Mouse (Mus musculus) kidney, embryonic 14.5 days (tissue): ENCODE data around the gene Akna. TPM values are rescaled to one million over a fixed set of nuclear protein-coding genes. Genes with fewer than 3 reads are reported as not detected.

Experiments used
- ATAC-seq: fragments of 200-750 bp; cut with Nextera tagmentation; 2 replicates; pipeline ENCODE4 v1.8.0; 2017; ENCODE audit warnings: moderate number of reproducible peaks, mild to moderate bottlenecking, moderate TSS enrichment, moderate library complexity; ENCODE audit not compliant: low FRiP score, low TSS enrichment
- H3K27ac ChIP-seq: fragments of 300-500 bp; sonication (generic); 2 replicates; pipeline ENCODE4 v1.5.1; 2014; ENCODE audit warnings: low read depth, mild to moderate bottlenecking, low read length, moderate library complexity, mixed read lengths
- H3K27me3 ChIP-seq: fragments of 300-500 bp; sonication (generic); 2 replicates; pipeline ENCODE4 v1.6.1; 2014; ENCODE audit warnings: mild to moderate bottlenecking, low read length; ENCODE audit not compliant: control insufficient read depth, insufficient read depth
- H3K36me3 ChIP-seq: fragments of 300-500 bp; sonication (generic); 2 replicates; pipeline ENCODE4 v1.6.1; 2014; ENCODE audit warnings: low read length, mixed read lengths; ENCODE audit not compliant: control insufficient read depth, insufficient read depth
- H3K4me1 ChIP-seq: fragments of 300-500 bp; sonication (generic); 2 replicates; pipeline ENCODE4 v1.6.1; 2014; ENCODE audit warnings: low read length, mixed read lengths; ENCODE audit not compliant: control insufficient read depth, insufficient read depth
- H3K4me2 ChIP-seq: fragments of 300-500 bp; sonication (generic); replicated peaks from 2 replicates; pipeline ENCODE4 v1.6.1; 2014; ENCODE audit warnings: low read depth, mild to moderate bottlenecking, low read length
- H3K4me3 ChIP-seq: fragments of 300-500 bp; sonication (generic); 2 replicates; pipeline ENCODE4 v1.5.1; 2014; ENCODE audit warnings: mild to moderate bottlenecking, low read length
- H3K9ac ChIP-seq: fragments of 300-500 bp; sonication (generic); 2 replicates; pipeline ENCODE4 v1.6.1; 2014; ENCODE audit warnings: low read depth, mild to moderate bottlenecking, low read length, moderate library complexity
- H3K9me3 ChIP-seq: fragments of 300-500 bp; sonication (generic); 2 replicates; pipeline ENCODE4 v1.6.1; 2016; ENCODE audit warnings: low read length; ENCODE audit not compliant: control insufficient read depth
- WGBS: fragments of 180-500 bp; shearing (Covaris S2); extraction: QIAGEN DNeasy Blood & Tissue Kit; methylation state at CpG from one replicate; pipeline ENCODE4 v1.1.7; 2014; 5-methylcytosine and 5-hydroxymethylcytosine counted together
- polyA plus RNA-seq: library from polyadenylated mRNA; unstranded; fragments of >200 nt; fragmentation: Nextera tagmentation; extraction: Ambion mirVana; gene quantifications from 2 replicates; pipeline ENCODE4 v1.2.1, GENCODE M21; 2014

Akna gene
- polyA plus RNA-seq, 1 experiment from 2014 or later: 7.3 TPM

DNA sequence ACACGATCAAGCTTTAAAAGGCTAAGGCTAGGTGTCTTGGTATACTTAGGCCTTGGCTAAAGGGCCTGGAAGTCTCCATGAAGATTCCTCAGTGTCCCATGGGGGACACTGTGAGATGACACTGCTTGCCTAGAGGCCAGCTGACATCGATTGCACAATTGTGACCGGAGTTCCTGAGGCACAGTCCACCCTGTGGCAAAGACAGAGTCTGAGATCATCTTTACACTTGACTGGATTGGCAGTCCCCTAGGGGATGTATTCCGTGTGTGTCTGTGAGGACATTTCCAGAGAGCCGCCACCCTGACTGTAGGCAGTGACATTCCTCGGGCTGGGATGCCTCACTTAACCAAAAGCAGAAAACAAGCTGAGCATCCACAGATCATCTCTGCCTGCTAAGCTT lies 43.3 kb downstream of the Akna start:
- H3K36me3 ChIP-seq: no peaks in the 10 kb centered on the region
- no peaks in the 10 kb centered on the region for H3K4me1 ChIP-seq
- no peak overlapping the region for H3K9ac ChIP-seq
- H3K27ac ChIP-seq: no peak overlapping the region
- no peaks in the 10 kb centered on the region for H3K9me3 ChIP-seq
- ATAC-seq: no peak
- no peaks in the 10 kb centered on the region for H3K27me3 ChIP-seq
- H3K4me3 ChIP-seq: no peak overlapping the region
- no peak overlapping the region for H3K4me2 ChIP-seq
- 74% methylated on average over 6 of the region's 6 CpGs for WGBS

DNA sequence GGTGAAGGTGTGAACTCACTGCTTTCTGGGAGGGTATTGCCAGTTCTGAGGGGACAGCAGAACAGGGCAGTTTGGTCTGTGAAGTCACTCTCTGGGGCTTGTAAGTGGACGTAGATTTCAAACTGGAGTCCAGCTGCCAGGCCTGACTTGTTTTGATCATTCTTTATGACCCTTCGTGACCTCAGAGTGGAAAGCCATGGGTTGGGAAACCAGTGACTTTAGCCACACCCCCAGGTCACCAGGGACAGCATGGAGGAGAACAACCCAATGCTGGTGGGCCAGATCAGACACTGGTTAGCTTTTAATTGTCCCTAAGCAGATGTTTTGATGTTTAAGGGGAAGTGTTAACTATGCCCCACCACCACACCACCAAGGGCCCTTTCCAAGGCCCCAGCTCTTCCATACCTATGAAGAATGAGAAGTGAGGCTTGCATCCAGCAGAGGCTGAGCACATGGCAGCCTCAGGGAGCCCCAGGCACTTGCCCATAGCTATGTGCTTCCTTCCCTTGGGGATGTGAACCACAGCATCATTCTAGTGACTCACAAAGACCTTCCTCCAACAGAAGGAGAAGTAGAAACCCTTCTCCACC lies 46.1 kb downstream of the Akna start:
- Histone ChIP-seq H3K9ac (no peak overlapping the region), H3K4me2 (no peak overlapping the region), H3K9me3 (no peaks in the 10 kb centered on the region), H3K36me3 (no peaks in the 10 kb centered on the region), H3K4me1 (no peaks in the 10 kb centered on the region), H3K27ac (no peak overlapping the region), H3K27me3 (no peaks in the 10 kb centered on the region), H3K4me3 (no peak overlapping the region)
- WGBS: 54% methylated on average over 2 of the region's 2 CpGs
- ATAC-seq: no peak

DNA sequence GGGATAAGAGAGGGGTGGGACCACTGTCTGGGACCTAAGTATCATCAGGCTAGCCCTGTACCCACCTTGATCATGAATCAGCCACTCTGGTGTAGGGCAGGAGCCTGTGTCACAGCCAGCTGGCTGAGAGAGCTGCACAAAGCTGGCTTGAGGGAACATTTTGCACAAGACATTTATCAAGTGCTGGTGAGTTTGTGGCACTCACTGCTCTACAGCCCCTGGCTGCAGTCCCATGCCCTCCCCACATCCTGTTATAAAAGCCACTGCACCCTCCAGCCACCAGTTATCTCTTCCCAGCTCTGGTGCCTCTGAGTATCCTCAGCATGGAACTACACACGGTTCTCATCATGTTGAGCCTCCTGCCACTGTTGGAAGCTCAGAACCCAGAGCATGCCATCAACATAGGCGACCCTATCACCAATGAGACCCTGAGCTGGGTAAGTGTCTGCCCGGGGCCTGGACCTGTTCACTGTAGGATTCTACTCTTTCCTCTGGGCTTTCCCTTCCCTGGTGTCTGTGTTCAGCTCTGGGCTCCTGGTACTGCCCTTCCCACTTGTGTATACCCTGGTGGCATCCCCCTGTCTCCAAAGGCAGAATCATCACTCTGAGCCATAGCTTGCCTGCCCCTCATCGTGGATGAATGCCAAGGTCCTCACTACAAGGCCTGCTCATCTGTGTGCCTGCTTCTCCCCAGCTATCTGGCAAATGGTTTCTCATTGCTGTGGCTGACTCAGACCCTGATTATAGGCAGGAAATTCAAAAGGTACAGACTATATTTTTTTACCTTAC lies 47.1 kb downstream of the Akna start, which contains the start of gene Orm3:
TSS of gene Orm3 (plus strand) at position 286 of the 789 bp plus-strand sequence.
- Histone ChIP-seq H3K9me3 (no peaks in the 10 kb centered on the region), H3K4me1 (no peaks in the 10 kb centered on the region), H3K27me3 (no peaks in the 10 kb centered on the region), H3K9ac (no peak within 1 kb of the TSS), H3K4me3 (no peak within 1 kb of the TSS), H3K36me3 (no peaks in the 10 kb centered on the region), H3K27ac (no peak within 1 kb of the TSS), H3K4me2 (no peak within 1 kb of the TSS)
- WGBS: 65% methylated on average over 4 of the region's 4 CpGs
- ATAC-seq: no peak

DNA sequence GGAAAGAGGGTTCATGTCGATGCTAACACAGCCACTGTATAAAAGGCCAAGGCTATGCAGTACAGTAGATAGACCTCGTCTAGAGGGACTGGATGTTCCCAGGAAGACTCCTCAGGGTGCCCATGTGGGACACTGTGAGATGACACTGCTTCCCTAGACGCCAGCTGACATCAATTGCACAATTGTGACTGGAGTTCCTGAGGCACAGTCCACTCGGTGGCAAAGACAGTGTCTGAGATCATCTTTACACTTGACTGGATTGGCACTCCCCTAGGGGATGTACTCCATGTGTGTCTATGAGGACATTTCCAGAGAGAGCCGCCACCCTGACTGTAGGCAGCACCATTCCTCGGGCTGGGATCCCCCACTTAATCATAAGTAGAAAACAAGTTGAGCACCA lies 54.6 kb downstream of the Akna start:
- WGBS: 68% methylated on average over 6 of the region's 6 CpGs
- no peaks in the 10 kb centered on the region for H3K4me1 ChIP-seq
- no peak overlapping the region for H3K27ac ChIP-seq
- H3K4me2 ChIP-seq: no peak overlapping the region
- H3K36me3 ChIP-seq: no peaks in the 10 kb centered on the region
- no peaks in the 10 kb centered on the region for H3K27me3 ChIP-seq
- ATAC-seq: no peak
- no peaks in the 10 kb centered on the region for H3K9me3 ChIP-seq
- no peak overlapping the region for H3K4me3 ChIP-seq
- H3K9ac ChIP-seq: no peak overlapping the region

DNA sequence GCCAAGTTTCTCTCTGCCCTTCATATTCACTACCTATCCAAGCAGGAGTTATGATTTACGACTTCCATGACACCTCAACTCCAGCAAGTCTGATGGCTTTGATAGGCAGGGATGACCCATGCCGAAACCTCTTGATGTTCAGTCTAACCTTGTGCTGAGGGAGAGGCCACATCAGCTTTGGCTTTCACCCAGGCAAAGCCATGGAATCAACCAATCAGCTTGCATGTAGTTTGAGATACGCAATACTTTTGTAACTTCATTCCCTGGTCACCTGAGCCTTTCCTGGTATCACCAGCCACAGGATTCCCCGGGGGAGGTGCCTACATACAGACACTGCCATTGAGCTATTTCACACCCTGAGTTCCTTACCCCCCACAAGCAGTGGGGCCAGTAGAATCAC lies 56.5 kb downstream of the Akna start:
- H3K4me2 ChIP-seq: no peak overlapping the region
- ATAC-seq: no peak
- no peak overlapping the region for H3K9ac ChIP-seq
- H3K4me1 ChIP-seq: no peaks in the 10 kb centered on the region
- H3K27ac ChIP-seq: no peak overlapping the region
- no peaks in the 10 kb centered on the region for H3K27me3 ChIP-seq
- H3K9me3 ChIP-seq: no peaks in the 10 kb centered on the region
- no peak overlapping the region for H3K4me3 ChIP-seq
- no peaks in the 10 kb centered on the region for H3K36me3 ChIP-seq
- WGBS: 83% methylated on average over 4 of the region's 4 CpGs

DNA sequence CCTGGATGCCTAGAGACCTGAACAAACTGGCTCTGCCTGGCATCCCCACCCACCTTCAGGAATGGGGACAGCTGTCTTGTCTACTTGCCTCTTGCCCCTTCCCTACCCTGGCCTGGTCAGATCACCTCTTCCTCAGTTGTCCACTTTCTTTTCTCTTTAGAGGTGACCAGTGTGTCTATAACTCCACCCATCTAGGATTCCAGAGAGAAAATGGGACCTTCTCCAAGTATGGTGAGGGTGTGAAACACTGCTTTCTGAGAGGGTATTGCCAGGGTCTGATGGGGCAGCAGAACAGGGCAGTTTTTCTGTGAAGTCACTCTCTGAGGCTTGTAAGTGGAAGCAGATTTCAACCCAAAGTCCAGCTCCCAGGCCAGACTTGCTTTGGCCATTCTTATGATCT lies 57.9 kb downstream of the Akna start:
- Histone ChIP-seq H3K27ac (no peak overlapping the region), H3K4me2 (no peak overlapping the region), H3K4me1 (no peaks in the 10 kb centered on the region), H3K4me3 (no peak overlapping the region), H3K9ac (no peak overlapping the region), H3K36me3 (no peaks in the 10 kb centered on the region), H3K27me3 (no peaks in the 10 kb centered on the region), H3K9me3 (no peaks in the 10 kb centered on the region)
- no peak for ATAC-seq

DNA sequence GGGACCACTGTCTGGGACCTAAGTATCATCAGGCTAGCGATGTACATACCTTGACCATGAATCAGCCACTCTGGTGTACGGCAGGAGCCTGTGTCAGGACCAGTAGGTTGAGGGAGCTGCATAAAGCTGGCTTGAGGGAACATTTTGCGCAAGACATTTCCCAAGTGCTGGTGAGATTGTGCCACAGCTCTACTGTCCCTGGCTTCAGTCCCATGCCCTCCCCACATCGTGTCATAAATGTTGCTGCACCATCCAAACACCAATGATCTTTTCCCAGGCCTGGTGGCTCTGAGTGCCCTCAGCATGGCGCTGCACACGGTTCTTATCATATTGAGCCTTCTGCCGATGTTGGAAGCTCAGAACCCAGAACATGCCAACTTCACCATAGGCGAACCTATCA lies 58.9 kb downstream of the Akna start, which contains the start of gene Orm1:
TSS of gene Orm1 (plus strand) at position 266 of the 400 bp plus-strand sequence.
- H3K27me3 ChIP-seq: no peaks in the 10 kb centered on the region
- H3K9ac ChIP-seq: no peak within 1 kb of the TSS
- H3K27ac ChIP-seq: no peak within 1 kb of the TSS
- 88% methylated on average over 8 of the region's 8 CpGs for WGBS
- H3K4me1 ChIP-seq: no peaks in the 10 kb centered on the region
- no peaks in the 10 kb centered on the region for H3K9me3 ChIP-seq
- no peak for ATAC-seq
- no peak within 1 kb of the TSS for H3K4me2 ChIP-seq
- no peaks in the 10 kb centered on the region for H3K36me3 ChIP-seq
- no peak within 1 kb of the TSS for H3K4me3 ChIP-seq

DNA sequence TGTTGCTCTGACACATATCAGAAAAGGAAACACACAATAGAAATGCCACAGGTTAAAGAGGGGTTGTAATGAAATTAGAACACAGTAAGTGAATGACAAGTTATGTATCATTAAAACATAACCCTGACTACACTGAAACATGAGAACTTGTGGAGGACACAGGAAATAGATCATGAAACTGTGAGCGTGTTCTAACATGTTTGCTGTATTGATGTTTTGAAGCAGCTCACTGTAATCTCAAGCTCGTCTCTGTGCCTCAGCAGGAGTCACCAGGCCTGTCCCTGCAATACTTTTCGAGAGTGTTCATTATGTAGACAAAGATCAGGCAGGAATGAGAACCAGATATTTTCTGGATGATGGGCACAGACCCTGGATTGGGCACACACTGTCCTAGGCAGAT lies 59.5 kb downstream of the Akna start:
- Histone ChIP-seq H3K4me1 (no peaks in the 10 kb centered on the region), H3K9me3 (no peaks in the 10 kb centered on the region), H3K4me3 (no peak overlapping the region), H3K27ac (no peak overlapping the region), H3K4me2 (no peak overlapping the region), H3K36me3 (no peaks in the 10 kb centered on the region), H3K27me3 (no peaks in the 10 kb centered on the region), H3K9ac (no peak overlapping the region)
- WGBS: 61% methylated on average over 3 of the region's 3 CpGs
- ATAC-seq: no peak

DNA sequence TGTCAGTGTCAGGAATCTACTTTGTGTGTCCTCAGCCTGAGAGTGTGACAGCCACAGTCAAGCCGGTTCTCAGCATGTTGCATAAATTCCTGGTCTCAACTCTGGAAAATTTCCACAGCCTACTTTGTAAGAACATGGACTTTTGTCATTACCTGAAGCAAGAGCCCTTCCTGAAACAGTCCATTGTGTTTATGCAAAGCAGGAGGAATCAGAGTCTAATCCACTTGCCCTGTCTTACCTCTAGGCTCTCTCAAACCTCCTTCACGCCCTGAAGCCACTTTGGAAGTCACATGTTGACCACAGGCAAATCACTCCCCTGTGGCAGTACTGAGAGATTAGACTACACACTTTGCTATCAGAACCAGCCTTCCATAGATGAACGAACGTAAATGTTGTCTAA lies 60.7 kb downstream of the Akna start:
- no peak overlapping the region for H3K9ac ChIP-seq
- no peaks in the 10 kb centered on the region for H3K27me3 ChIP-seq
- no peak overlapping the region for H3K27ac ChIP-seq
- no peaks in the 10 kb centered on the region for H3K36me3 ChIP-seq
- no peak for ATAC-seq
- H3K4me3 ChIP-seq: no peak overlapping the region
- H3K9me3 ChIP-seq: no peaks in the 10 kb centered on the region
- no peak overlapping the region for H3K4me2 ChIP-seq
- WGBS: 63% methylated on average over 4 of the region's 4 CpGs
- H3K4me1 ChIP-seq: no peaks in the 10 kb centered on the region
